Mouse (Mus musculus) liver, embryonic 14.5 days (tissue): ENCODE results near the gene Dlgap1.
A peak's percentile ranks its signal among the peaks of the same experiment; 100 is the strongest.

Source experiments
- CTCF ChIP-seq: IDR thresholded peaks from 2 replicates; pipeline ENCODE4 v1.5.1; 2016; ENCODE audit warnings: antibody characterized with exemption, low read depth, control low read depth
- EP300 ChIP-seq: IDR thresholded peaks from 2 replicates; pipeline ENCODE4 v1.6.1; 2016; ENCODE audit warnings: antibody characterized with exemption, low read depth

DNA sequence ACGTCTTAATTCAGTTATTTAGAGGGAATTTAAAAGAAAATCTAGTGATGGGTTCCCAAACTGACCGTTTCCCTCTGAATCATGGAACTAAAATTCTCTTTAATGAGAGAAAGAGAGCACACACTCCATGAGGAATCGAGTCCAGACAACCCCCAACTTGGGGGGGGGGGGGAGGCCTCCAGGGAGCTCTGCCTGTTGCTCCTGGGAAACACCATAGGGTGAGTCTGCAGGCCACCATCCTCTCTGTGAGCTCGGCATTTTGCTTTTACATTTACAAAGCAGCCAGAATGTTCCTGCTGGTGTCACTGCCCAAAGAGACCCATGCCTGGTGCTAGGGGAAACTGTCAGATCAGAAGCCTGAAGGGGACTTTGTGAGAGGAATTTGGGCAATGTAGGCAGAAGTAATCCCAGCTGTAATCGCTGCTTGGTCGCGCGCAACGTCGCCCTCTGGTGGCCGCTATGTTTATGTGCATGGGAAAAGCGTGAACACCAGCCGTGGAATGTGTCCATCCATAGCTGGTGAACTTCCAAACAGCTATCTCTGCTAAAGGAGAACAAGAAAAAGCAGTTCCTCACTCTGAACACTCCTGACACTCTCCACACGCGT, 714.8 kb downstream of the Dlgap1 start:
- peak; percentile 91 for TF ChIP-seq CTCF
- no peak for TF ChIP-seq EP300
